Mouse (Mus musculus) liver, embryonic 14.5 days (tissue): ENCODE data around the gene Smc5. TPM values are rescaled to one million over a fixed set of nuclear protein-coding genes. Genes with fewer than 3 reads are reported as not detected.

Experiments used
- ATAC-seq: fragments of 200-750 bp; cut with Nextera tagmentation; 2 replicates; pipeline ENCODE4 v1.8.0; 2017; ENCODE audit warnings: moderate number of reproducible peaks, mild to moderate bottlenecking, moderate library complexity; ENCODE audit not compliant: insufficient read depth
- DNase-seq, 3 experiments: peaks; one replicate each; pipeline ENCODE4 v3.0.0-alpha.2; 2012 to 2013; ENCODE audit warnings: low read depth in 3 of 3, low spot score in 3 of 3
- H3K27ac ChIP-seq: fragments of 300-500 bp; sonication (generic); 2 replicates; pipeline ENCODE4 v1.5.1; 2014; ENCODE audit warnings: moderate library complexity, mild to moderate bottlenecking, control low read depth, inconsistent platforms
- H3K27me3 ChIP-seq: fragments of 300-500 bp; sonication (generic); 2 replicates; pipeline ENCODE4 v1.6.1; 2014; ENCODE audit warnings: mild to moderate bottlenecking, low read length, moderate library complexity; ENCODE audit not compliant: control insufficient read depth, insufficient read depth
- H3K36me3 ChIP-seq: fragments of 300-500 bp; sonication (generic); replicated peaks from 2 replicates; pipeline ENCODE4 v1.6.1; 2014; ENCODE audit warnings: low read depth; ENCODE audit not compliant: control insufficient read depth, insufficient read depth
- H3K4me1 ChIP-seq, 2 experiments: fragments of 200-500 bp in 1 of 2; fragments of 300-500 bp in 1 of 2; sonication (generic) in 1 of 2; replicated peaks; 2 replicates each; pipeline ENCODE4 v1.6.1; 2012 to 2014; ENCODE audit warnings: antibody characterized with exemption in 1 of 2, inconsistent platforms in 1 of 2, low read length in 1 of 2; ENCODE audit not compliant: control insufficient read depth in 2 of 2, insufficient read depth in 2 of 2
- H3K4me2 ChIP-seq: fragments of 300-500 bp; sonication (generic); 2 replicates; pipeline ENCODE4 v1.6.1; 2014; ENCODE audit warnings: low read depth, mild to moderate bottlenecking, control low read depth, moderate library complexity
- H3K4me3 ChIP-seq, 2 experiments: fragments of 200-500 bp in 1 of 2; fragments of 300-500 bp in 1 of 2; sonication (generic) in 1 of 2; 2 replicates each; pipeline ENCODE4 v1.5.1; 2012 to 2014; ENCODE audit warnings: low read depth in 2 of 2, low read length in 2 of 2, mild to moderate bottlenecking in 2 of 2, control low read depth in 1 of 2, inconsistent platforms in 1 of 2, moderate library complexity in 1 of 2; ENCODE audit not compliant: insufficient read depth in 1 of 2
- H3K9ac ChIP-seq: fragments of 300-500 bp; sonication (generic); replicated peaks from 2 replicates; pipeline ENCODE4 v1.6.1; 2014; ENCODE audit warnings: mild to moderate bottlenecking, control low read depth, moderate library complexity
- H3K9me3 ChIP-seq: fragments of 300-500 bp; sonication (generic); 2 replicates; pipeline ENCODE4 v1.6.1; 2016; ENCODE audit warnings: low read length, mixed read lengths; ENCODE audit not compliant: control insufficient read depth
- CTCF ChIP-seq: IDR thresholded peaks from 2 replicates; pipeline ENCODE4 v1.5.1; 2016; ENCODE audit warnings: antibody characterized with exemption, low read depth, control low read depth
- EP300 ChIP-seq: IDR thresholded peaks from 2 replicates; pipeline ENCODE4 v1.6.1; 2016; ENCODE audit warnings: antibody characterized with exemption, low read depth
- WGBS: fragments of 180-500 bp; shearing (Covaris S2); extraction: QIAGEN DNeasy Blood & Tissue Kit; methylation state at CpG from one replicate; pipeline ENCODE4 v1.1.7; 2014; ENCODE audit not compliant: insufficient replicate concordance; 5-methylcytosine and 5-hydroxymethylcytosine counted together
- polyA plus RNA-seq, 2 experiments: library from polyadenylated mRNA; depleted of rRNA in 1 of 2; stranded (reverse) in 1 of 2; unstranded in 1 of 2; fragments of >200 nt; fragmentation: Nextera tagmentation in 1 of 2; extraction: Ambion mirVana in 1 of 2; gene quantifications; 2 replicates each; pipeline versions ENCODE4 v1.2.1 to v1.2.3; 2012 to 2014

The Smc5 gene
- polyA plus RNA-seq (2012; rRNA removed), result 7.8 and 13.2 TPM in 2 replicates
- polyA plus RNA-seq (2014; fragmentation: Nextera tagmentation; extraction: Ambion mirVana), result 12.2 and 12.6 TPM in 2 replicates

DNA sequence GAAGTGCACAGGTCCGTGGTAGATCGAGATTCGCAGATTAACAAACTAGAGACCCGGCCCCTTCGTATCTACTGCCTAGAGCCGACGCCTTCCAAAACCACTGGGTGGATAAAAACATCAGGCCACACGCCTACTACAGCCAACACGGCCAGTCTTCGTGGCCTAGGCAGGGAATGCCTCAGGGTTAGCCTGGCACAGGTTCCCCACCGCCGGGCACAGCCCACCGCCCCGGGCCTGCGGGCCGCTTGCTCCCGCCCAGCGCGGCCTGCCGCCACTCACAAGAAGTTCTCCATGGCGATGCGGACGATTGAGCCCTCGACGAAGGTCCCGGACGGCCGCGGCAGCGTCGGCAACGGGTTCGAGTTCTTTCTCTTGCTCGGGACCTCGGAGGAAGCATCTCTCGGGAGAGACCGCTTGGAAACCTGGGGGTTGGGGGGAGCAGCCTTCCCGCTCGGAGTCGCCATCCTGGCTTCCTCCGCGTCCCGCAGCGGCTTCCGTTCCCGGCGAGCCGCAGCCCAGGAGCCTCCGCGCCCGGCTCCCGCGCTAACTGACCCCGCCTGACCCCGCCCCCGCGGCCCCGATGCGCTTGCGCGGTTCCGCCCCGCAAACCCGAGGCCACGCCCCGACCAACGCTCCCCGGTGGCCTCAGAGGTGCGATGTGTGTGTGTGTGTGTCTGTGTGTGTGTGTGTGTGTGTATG, at the start of gene Smc5:
Gene Smc5, minus strand, starts transcription at position 543 of the 699 bp plus-strand sequence.
- Histone ChIP-seq H3K9me3 (no peaks in the 10 kb centered on the region), H3K27me3 (no peaks in the 10 kb centered on the region), H3K9ac (peak within 1 kb of the TSS; percentile 89), H3K4me2 (peak within 1 kb of the TSS; percentile 77), H3K36me3 (no peaks in the 10 kb centered on the region; the same call in 1 of the 2 replicates), H3K4me3 (peak within 1 kb of the TSS; percentile 74 to 85), H3K4me1 (peaks cover 9 to 10% of the 10 kb centered on the region in 2 experiments), H3K27ac (peak within 1 kb of the TSS; percentile 49; the same call in 1 of the 2 replicates)
- ATAC-seq (peak; percentile 96), DNase-seq (peak; percentile 63 to 73 (median 66))
- TF ChIP-seq CTCF (no peak), EP300 (no peak)
- under 1% methylated on average over 67 of the region's 69 CpGs for WGBS

DNA sequence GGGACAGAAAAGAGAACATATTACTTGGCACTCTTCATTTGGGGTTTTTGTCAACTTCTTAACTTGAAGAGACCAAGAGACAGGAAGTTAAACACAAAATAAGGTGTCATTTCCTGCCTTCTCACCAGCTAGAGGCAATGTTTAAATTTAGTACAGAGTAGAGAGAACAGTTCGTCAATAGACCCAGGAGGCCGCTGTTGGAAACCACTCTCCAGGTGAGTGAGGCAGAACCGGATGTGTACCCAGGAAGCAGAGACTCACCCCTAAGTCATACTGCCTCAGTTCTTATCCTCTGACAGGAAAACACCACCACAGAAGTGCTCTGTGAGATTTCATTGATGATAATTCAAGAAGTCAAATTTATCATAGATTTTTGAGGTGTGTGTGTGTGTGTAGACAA, 49.4 kb upstream of the Smc5 start:
- TF ChIP-seq CTCF (no peak), EP300 (no peak)
- 12% methylated on average over 3 of the region's 3 CpGs for WGBS
- no peak overlapping the region for H3K9ac ChIP-seq
- no peaks in the 10 kb centered on the region for H3K36me3 ChIP-seq
- H3K27ac ChIP-seq, result no peak overlapping the region
- no peak overlapping the region for H3K4me2 ChIP-seq
- H3K4me3 ChIP-seq, result no peak overlapping the region
- DNase-seq (no peak), ATAC-seq (no peak)
- no peaks in the 10 kb centered on the region; a peak in 1 of 4 replicates for H3K4me1 ChIP-seq
- H3K9me3 ChIP-seq, result no peaks in the 10 kb centered on the region
- no peaks in the 10 kb centered on the region for H3K27me3 ChIP-seq

DNA sequence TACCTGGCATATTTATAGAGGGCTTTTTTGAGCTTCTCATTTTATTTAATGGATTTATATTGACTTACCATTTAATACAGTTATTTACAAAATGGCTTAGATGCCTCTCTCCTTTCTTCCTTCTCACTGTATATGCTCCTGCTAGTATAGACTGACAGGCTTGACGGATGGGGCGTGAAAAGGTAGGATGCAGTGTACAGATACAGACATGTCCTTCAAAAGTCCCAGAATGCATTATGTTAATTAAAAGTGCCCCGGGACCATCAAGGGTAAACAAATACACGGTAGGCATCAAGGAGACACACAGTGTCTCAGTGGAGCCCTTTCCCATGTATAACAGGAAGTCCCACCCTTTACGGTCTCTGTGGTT, 44.3 kb upstream of the Smc5 start:
- no peak for DNase-seq
- H3K4me1 ChIP-seq, result no peaks in the 10 kb centered on the region; a peak in 1 of 4 replicates
- no peaks in the 10 kb centered on the region for H3K9me3 ChIP-seq
- no peak overlapping the region for H3K9ac ChIP-seq
- H3K4me2 ChIP-seq, result no peak overlapping the region
- no peaks in the 10 kb centered on the region for H3K36me3 ChIP-seq
- H3K27me3 ChIP-seq, result no peaks in the 10 kb centered on the region
- H3K4me3 ChIP-seq, result no peak overlapping the region
- TF ChIP-seq CTCF (no peak), EP300 (no peak)
- 54% methylated on average over 5 of the region's 5 CpGs for WGBS
- ATAC-seq, result no peak
- H3K27ac ChIP-seq, result no peak overlapping the region

DNA sequence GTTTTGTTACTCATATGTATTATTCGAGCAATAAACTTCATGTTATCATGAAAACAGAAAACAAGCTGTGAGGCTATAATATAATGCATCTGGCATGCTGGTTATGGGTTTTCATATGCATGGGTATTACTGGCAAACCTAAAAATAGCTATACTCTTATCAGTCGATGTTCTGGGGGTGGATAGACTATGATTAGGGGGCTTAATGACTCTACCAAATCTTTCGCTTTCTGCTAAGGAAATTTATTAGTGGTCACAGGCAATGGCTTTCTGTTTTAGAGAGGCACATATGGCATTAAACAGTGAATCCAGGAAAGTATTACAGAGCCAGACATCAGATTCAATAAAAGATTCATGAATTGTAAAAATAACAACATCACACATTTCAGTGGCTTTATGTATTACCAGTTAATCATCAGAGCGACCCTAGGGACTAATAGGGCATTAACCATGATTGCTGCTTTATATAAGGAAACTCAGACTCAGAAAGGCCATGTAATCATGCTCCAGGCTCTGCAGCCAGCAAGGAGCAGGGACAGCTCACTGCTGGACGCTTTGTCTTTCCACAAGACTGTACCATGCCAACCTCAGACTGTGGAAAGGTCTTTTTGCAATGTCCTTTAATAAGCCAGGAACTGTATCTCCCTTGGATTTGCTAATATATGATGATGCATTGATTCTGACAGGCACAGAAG, 43.7 kb upstream of the Smc5 start:
- DNase-seq, result no peak

DNA sequence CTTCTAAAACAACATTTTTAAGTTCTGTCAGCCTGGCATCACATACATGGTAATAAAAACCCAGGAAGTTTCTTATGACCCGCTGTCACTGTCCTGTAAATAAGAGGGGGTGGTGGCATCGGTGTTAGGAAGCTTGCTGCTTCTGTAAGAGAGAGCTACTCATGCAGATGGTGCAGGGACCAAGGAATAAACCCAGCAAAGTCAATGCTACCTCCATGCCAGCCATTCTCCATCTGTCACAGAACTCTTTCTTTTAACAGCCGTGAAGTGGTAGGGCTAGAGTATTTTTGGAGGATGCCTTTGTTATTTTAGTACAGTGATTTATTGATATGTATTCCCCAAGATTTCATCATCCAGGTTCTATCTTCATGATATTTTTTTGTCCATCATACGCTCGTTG, 43.2 kb upstream of the Smc5 start:
- Histone ChIP-seq H3K27ac (no peak overlapping the region), H3K4me3 (no peak overlapping the region), H3K36me3 (no peaks in the 10 kb centered on the region), H3K9ac (no peak overlapping the region), H3K27me3 (no peaks in the 10 kb centered on the region), H3K4me2 (no peak overlapping the region), H3K9me3 (no peaks in the 10 kb centered on the region), H3K4me1 (no peaks in the 10 kb centered on the region)
- no peak for ATAC-seq
- no peak for DNase-seq
- TF ChIP-seq CTCF (no peak), EP300 (no peak)
- WGBS, result 67% methylated on average over 5 of the region's 5 CpGs

More for the DNA sequence above, 43.7 kb upstream of the Smc5 start:
- Histone ChIP-seq H3K27ac (no peak overlapping the region), H3K4me1 (no peaks in the 10 kb centered on the region), H3K9ac (no peak overlapping the region), H3K4me3 (no peak overlapping the region), H3K9me3 (no peaks in the 10 kb centered on the region), H3K36me3 (no peaks in the 10 kb centered on the region), H3K27me3 (no peaks in the 10 kb centered on the region), H3K4me2 (no peak overlapping the region)
- ATAC-seq, result no peak
- WGBS, result 40% methylated on average over 5 of the region's 5 CpGs
- TF ChIP-seq EP300, result no peak
